Mouse (Mus musculus) megakaryocyte, embryonic 14.5 days (primary cell): ENCODE measurements around the gene Zbtb20.

ENCODE experiments used
- FLI1 ChIP-seq: IDR thresholded peaks from 2 replicates; pipeline ENCODE4 v1.6.1; 2012; ENCODE audit warnings: low read length, inconsistent platforms, mixed read lengths
- GATA1 ChIP-seq: IDR thresholded peaks from 3 replicates; pipeline ENCODE4 v1.6.1; 2012; ENCODE audit warnings: mixed read lengths, low read length, inconsistent platforms, borderline replicate concordance

- TF ChIP-seq GATA1 (no peak), FLI1 (no peak)
Observed at GRCm38 (mm10) chr16:43259466-43259865, 383.8 kb downstream of the Zbtb20 start.
